Mouse (Mus musculus) embryonic facial prominence, embryonic 12.5 days (tissue): ENCODE results near the gene Foxp1. TPM values are rescaled to one million over a fixed set of nuclear protein-coding genes. Genes with fewer than 3 reads are reported as not detected.

Source experiments
- ATAC-seq: fragments of 200-750 bp; cut with Nextera tagmentation; 2 replicates; pipeline ENCODE4 v1.8.0; 2017; ENCODE audit not compliant: insufficient number of reproducible peaks, insufficient read depth, low FRiP score, low TSS enrichment
- H3K27ac ChIP-seq: fragments of 300-500 bp; sonication (generic); 2 replicates; pipeline ENCODE4 v1.5.1; 2016; ENCODE audit warnings: mild to moderate bottlenecking
- H3K27me3 ChIP-seq: fragments of 300-500 bp; sonication (generic); 2 replicates; pipeline ENCODE4 v1.6.1; 2016; ENCODE audit warnings: mild to moderate bottlenecking, moderate library complexity
- H3K36me3 ChIP-seq: fragments of 300-500 bp; sonication (generic); 2 replicates; pipeline ENCODE4 v1.6.1; 2016; ENCODE audit warnings: mild to moderate bottlenecking
- H3K4me1 ChIP-seq: fragments of 300-500 bp; sonication (generic); 2 replicates; pipeline ENCODE4 v1.6.1; 2016
- H3K4me2 ChIP-seq: fragments of 300-500 bp; sonication (generic); replicated peaks from 2 replicates; pipeline ENCODE4 v1.6.1; 2016; ENCODE audit warnings: mild to moderate bottlenecking, moderate library complexity
- H3K4me3 ChIP-seq: fragments of 300-500 bp; sonication (generic); 2 replicates; pipeline ENCODE4 v1.5.1; 2016; ENCODE audit warnings: mild to moderate bottlenecking
- H3K9ac ChIP-seq: fragments of 300-500 bp; sonication (generic); 2 replicates; pipeline ENCODE4 v1.6.1; 2016; ENCODE audit warnings: mild to moderate bottlenecking, moderate library complexity
- H3K9me3 ChIP-seq: fragments of 300-500 bp; sonication (generic); 2 replicates; pipeline ENCODE4 v1.6.1; 2016; ENCODE audit warnings: mild to moderate bottlenecking, moderate library complexity
- whole genome bisulfite sequencing: fragments of 180-500 bp; shearing (Covaris S2); methylation state at CpG from one replicate; pipeline ENCODE4 v1.1.7; 2016; 5-methylcytosine and 5-hydroxymethylcytosine counted together
- polyA plus RNA-seq: library from polyadenylated mRNA; unstranded; fragments of >200 nt; fragmentation: Nextera tagmentation; extraction: Ambion mirVana; gene quantifications from 2 replicates; pipeline ENCODE4 v1.2.1, GENCODE M21; 2016

Foxp1 gene
- polyA plus RNA-seq, 1 experiment from 2014 or later: 132 TPM

DNA sequence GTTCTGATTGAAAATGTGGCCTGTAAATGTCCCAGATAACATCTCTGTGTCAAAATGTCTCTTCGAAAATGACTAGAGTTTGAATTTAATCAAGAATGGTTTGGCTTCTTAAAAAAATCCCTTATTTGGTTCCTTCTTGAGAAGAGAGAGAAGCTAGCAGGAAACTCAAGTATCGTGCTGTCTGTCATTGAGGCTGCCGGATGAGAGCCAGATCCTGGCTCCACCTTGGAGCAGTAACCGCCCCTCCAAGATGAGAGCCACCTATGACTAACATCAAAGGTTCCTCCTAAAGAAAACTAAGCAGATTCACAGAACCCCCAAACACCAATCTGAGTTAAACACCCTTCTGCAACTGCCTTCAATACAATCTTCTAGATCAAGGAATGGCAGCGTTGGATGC, 225.0 kb downstream of the Foxp1 start:
- no peak for ATAC-seq
- 82% methylated on average over 5 of the region's 5 CpGs for WGBS

GRCm38 (mm10) chr6:99295495-99295894, 227.0 kb downstream of the Foxp1 start:
- Histone ChIP-seq H3K4me3 (no peak overlapping the region), H3K36me3 (no peaks in the 10 kb centered on the region), H3K9ac (no peak overlapping the region), H3K9me3 (no peaks in the 10 kb centered on the region), H3K4me1 (0 out of 2 replicates have a peak, but pooled peaks cover 5% of the 10 kb centered on the region), H3K4me2 (no peak overlapping the region), H3K27me3 (no peaks in the 10 kb centered on the region), H3K27ac (no peak overlapping the region)
- 78% methylated on average over 8 of the region's 8 CpGs for WGBS
- ATAC-seq: no peak

More for the DNA sequence above, 225.0 kb downstream of the Foxp1 start:
- H3K27me3 ChIP-seq: no peaks in the 10 kb centered on the region
- H3K4me2 ChIP-seq: no peak overlapping the region
- no peak overlapping the region for H3K4me3 ChIP-seq
- no peaks in the 10 kb centered on the region for H3K9me3 ChIP-seq
- H3K36me3 ChIP-seq: no peaks in the 10 kb centered on the region
- no peak overlapping the region for H3K27ac ChIP-seq
- H3K4me1 ChIP-seq: 0 out of 2 replicates have a peak, but pooled peaks cover 5% of the 10 kb centered on the region
- no peak overlapping the region for H3K9ac ChIP-seq

DNA sequence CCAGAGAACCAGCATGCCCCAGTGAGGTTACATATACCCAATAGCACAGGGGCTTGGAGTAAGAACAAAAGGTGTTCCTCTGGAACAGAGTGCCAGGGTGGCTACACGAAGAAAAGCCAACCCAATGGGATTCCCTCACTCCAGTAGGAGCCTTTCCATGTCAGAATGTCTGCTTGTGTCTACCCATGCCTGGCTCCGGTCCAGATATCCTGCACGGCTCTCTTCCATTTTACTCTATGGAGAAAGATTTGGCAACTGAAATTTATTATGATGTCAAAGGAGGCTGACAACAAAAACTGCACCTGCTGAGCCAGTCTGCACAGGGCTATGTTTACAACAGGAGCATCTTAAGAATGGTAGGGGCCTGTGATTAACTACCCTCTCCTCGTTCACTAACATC, 233.3 kb downstream of the Foxp1 start:
- whole genome bisulfite sequencing: 73% methylated on average over 4 of the region's 4 CpGs
- Histone ChIP-seq H3K9ac (no peak overlapping the region), H3K27ac (no peak overlapping the region), H3K4me3 (no peak overlapping the region), H3K9me3 (no peaks in the 10 kb centered on the region), H3K36me3 (no peaks in the 10 kb centered on the region), H3K27me3 (no peaks in the 10 kb centered on the region), H3K4me2 (no peak overlapping the region), H3K4me1 (no peaks in the 10 kb centered on the region)
- no peak for ATAC-seq

DNA sequence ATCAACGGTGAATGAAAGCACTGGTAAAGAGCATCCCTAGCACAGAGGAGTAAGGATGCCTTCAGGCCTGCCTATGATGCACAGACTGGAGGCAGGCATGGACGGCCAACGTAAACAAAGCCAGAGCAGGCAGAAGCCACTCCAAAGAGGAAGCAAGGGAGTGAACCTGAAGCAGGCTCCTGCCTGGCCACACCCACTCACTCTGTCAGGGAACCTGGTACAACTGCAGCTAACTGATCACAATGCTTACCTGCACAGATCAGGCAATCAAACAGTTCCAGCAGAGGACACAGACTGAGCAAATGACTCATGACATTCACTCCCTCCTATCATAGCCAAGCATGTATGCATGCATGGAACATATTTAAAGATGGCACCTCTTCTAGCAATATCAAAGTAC, 237.5 kb downstream of the Foxp1 start:
- Histone ChIP-seq H3K4me1 (no peaks in the 10 kb centered on the region), H3K4me2 (no peak overlapping the region), H3K27me3 (no peaks in the 10 kb centered on the region), H3K36me3 (no peaks in the 10 kb centered on the region), H3K9me3 (no peaks in the 10 kb centered on the region), H3K9ac (no peak overlapping the region), H3K27ac (no peak overlapping the region), H3K4me3 (no peak overlapping the region)
- ATAC-seq: no peak
- WGBS: 65% methylated on average over 3 of the region's 3 CpGs

GRCm38 (mm10) chr6:99284019-99284418, 238.5 kb downstream of the Foxp1 start:
- no peaks in the 10 kb centered on the region for H3K36me3 ChIP-seq
- no peak overlapping the region for H3K9ac ChIP-seq
- no peaks in the 10 kb centered on the region for H3K27me3 ChIP-seq
- H3K4me1 ChIP-seq: no peaks in the 10 kb centered on the region
- WGBS: 81% methylated on average over 4 of the region's 4 CpGs
- H3K4me3 ChIP-seq: no peak overlapping the region
- H3K4me2 ChIP-seq: no peak overlapping the region
- no peak overlapping the region for H3K27ac ChIP-seq
- H3K9me3 ChIP-seq: no peaks in the 10 kb centered on the region
- ATAC-seq: no peak

- no peaks in the 10 kb centered on the region for H3K9me3 ChIP-seq
- WGBS: 70% methylated on average over 15 of the region's 15 CpGs
- H3K36me3 ChIP-seq: no peaks in the 10 kb centered on the region
- H3K4me1 ChIP-seq: no peaks in the 10 kb centered on the region
- H3K27ac ChIP-seq: no peak overlapping the region
- H3K9ac ChIP-seq: no peak overlapping the region
- no peak overlapping the region for H3K4me3 ChIP-seq
- H3K27me3 ChIP-seq: no peaks in the 10 kb centered on the region
- ATAC-seq: no peak
- no peak overlapping the region for H3K4me2 ChIP-seq
Measured at GRCm38 (mm10) chr6:99282866-99283657, 239.5 kb downstream of the Foxp1 start.

DNA sequence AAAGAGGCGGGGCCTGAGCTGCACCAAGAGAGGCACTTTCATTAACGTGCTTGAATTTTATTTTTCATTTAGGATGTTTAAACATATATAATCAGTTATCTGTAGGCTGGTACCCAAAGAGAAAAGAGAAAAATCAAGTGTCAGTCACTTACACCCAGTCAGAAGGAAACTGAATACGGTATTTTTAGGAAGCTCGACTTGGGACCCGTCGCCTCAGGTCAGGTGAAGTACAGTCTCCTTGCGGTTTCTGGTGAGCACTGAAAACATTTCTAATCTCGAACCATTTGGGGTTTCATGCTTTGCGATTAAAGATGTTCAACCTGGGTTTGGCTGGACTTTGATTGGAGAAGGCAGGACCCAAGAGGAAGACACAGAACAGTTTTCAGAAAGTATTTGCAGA, 241.1 kb downstream of the Foxp1 start:
- H3K36me3 ChIP-seq: no peaks in the 10 kb centered on the region
- H3K4me3 ChIP-seq: no peak overlapping the region
- no peak overlapping the region for H3K9ac ChIP-seq
- H3K4me2 ChIP-seq: no peak overlapping the region
- no peak overlapping the region for H3K27ac ChIP-seq
- H3K9me3 ChIP-seq: no peaks in the 10 kb centered on the region
- WGBS: 91% methylated on average over 9 of the region's 9 CpGs
- H3K4me1 ChIP-seq: 0 out of 2 replicates have a peak, but pooled peaks cover 3% of the 10 kb centered on the region
- ATAC-seq: no peak
- H3K27me3 ChIP-seq: no peaks in the 10 kb centered on the region

GRCm38 (mm10) chr6:99280619-99281018, 241.9 kb downstream of the Foxp1 start:
- Histone ChIP-seq H3K4me3 (no peak overlapping the region), H3K9me3 (no peaks in the 10 kb centered on the region), H3K9ac (no peak overlapping the region), H3K27me3 (no peaks in the 10 kb centered on the region), H3K36me3 (no peaks in the 10 kb centered on the region), H3K27ac (no peak overlapping the region), H3K4me2 (no peak overlapping the region), H3K4me1 (0 out of 2 replicates have a peak, but pooled peaks cover 9% of the 10 kb centered on the region)
- 74% methylated on average over 5 of the region's 5 CpGs for WGBS
- no peak for ATAC-seq

DNA sequence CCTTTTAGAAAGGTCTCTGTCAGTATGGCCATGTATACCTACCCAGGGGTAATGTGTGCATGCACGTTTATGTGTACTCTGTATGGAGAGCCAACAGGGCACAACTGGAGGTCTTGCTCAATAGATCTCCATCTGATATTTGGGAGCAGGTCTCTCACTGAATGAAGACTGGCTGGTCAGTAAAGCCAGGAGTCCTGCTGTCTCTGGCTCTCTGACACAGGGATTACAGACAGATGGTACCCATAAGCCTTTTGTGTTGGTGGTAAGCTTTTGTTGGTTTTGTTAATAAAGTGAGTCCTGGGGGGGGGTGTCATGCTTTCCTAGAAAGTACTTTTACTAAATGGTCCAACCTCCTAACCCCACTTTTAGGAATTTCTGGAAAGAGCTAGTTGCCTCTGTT, 245.3 kb downstream of the Foxp1 start:
- ATAC-seq: no peak
- peaks cover 30% of the 10 kb centered on the region for H3K4me1 ChIP-seq
- no peaks in the 10 kb centered on the region for H3K36me3 ChIP-seq
- no peak overlapping the region for H3K27ac ChIP-seq
- WGBS: 69% methylated on average over 1 of the region's 1 CpGs
- H3K4me2 ChIP-seq: no peak overlapping the region
- H3K27me3 ChIP-seq: no peaks in the 10 kb centered on the region
- no peak overlapping the region for H3K9ac ChIP-seq
- H3K9me3 ChIP-seq: no peaks in the 10 kb centered on the region
- no peak overlapping the region for H3K4me3 ChIP-seq

DNA sequence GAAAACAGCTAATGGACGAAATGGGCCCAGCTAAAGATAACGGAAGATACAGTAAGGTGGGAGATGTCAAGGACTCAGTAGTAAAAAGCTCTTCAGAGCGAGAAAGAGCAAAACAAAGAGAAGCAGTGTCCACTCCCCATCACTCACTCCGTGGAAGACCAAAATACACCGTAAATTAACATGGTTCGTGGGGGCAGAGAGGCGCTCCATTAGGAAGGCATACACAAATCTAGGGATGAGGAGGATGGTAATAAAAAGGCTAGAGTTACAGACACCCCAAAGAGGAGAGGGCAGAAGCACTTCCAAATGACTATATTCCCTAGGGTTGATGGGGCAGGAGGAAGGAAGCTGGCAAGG, 246.2 kb downstream of the Foxp1 start:
- no peak overlapping the region for H3K4me2 ChIP-seq
- ATAC-seq: no peak

GRCm38 (mm10) chr6:99275381-99276296, 246.9 kb downstream of the Foxp1 start:
- no peaks in the 10 kb centered on the region for H3K9me3 ChIP-seq
- H3K27ac ChIP-seq: no peak overlapping the region
- no peaks in the 10 kb centered on the region for H3K27me3 ChIP-seq
- peaks cover 45% of the 10 kb centered on the region for H3K4me1 ChIP-seq
- H3K9ac ChIP-seq: no peak overlapping the region
- H3K4me2 ChIP-seq: no peak overlapping the region
- H3K36me3 ChIP-seq: no peaks in the 10 kb centered on the region
- no peak overlapping the region for H3K4me3 ChIP-seq
- 44% methylated on average over 21 of the region's 21 CpGs for WGBS
- ATAC-seq: no peak

More for the DNA sequence above, 246.2 kb downstream of the Foxp1 start:
- Histone ChIP-seq H3K9me3 (no peaks in the 10 kb centered on the region), H3K27me3 (no peaks in the 10 kb centered on the region), H3K4me1 (peaks cover 39% of the 10 kb centered on the region), H3K36me3 (no peaks in the 10 kb centered on the region), H3K9ac (no peak overlapping the region), H3K4me3 (no peak overlapping the region), H3K27ac (no peak overlapping the region)
- 74% methylated on average over 7 of the region's 7 CpGs for WGBS

DNA sequence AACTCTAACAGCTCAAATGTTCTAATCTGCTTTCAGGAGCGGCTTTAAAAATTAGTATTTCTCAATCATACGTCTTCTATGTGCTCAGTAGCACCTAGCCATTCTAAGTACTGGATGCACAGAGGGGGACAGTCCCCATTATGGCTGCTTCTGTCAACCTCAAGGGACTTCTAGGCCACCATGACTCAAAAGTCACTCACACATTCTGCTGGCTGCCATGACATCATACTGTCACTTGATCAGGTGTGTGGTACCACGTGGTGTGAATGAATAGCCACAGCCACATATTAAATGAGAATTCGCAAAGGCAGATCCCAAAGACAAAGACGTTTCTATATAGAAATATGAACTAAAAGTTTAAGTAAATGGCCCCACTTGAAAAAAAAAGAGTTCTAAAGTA, 247.9 kb downstream of the Foxp1 start:
- H3K9ac ChIP-seq: no peak overlapping the region
- H3K36me3 ChIP-seq: no peaks in the 10 kb centered on the region
- H3K4me2 ChIP-seq: no peak overlapping the region
- H3K9me3 ChIP-seq: no peaks in the 10 kb centered on the region
- no peak overlapping the region for H3K4me3 ChIP-seq
- H3K4me1 ChIP-seq: peaks cover 53% of the 10 kb centered on the region
- no peaks in the 10 kb centered on the region for H3K27me3 ChIP-seq
- H3K27ac ChIP-seq: no peak overlapping the region
- 88% methylated on average over 5 of the region's 5 CpGs for WGBS
- ATAC-seq: no peak
